Mouse (Mus musculus) T-cell, adult 66 days (primary cell): ENCODE measurements around the gene Otop2. TPM values are rescaled to one million over a fixed set of nuclear protein-coding genes. Genes with fewer than 3 reads are reported as not detected.

ENCODE experiments used
- total RNA-seq, 2 experiments: library from RNA; stranded (reverse); gene quantifications; 3 replicates in 1 of 2; 4 replicates in 1 of 2; pipeline ENCODE4 v1.2.4; 2023

Otop2 gene
- not detected for total RNA-seq

DNA sequence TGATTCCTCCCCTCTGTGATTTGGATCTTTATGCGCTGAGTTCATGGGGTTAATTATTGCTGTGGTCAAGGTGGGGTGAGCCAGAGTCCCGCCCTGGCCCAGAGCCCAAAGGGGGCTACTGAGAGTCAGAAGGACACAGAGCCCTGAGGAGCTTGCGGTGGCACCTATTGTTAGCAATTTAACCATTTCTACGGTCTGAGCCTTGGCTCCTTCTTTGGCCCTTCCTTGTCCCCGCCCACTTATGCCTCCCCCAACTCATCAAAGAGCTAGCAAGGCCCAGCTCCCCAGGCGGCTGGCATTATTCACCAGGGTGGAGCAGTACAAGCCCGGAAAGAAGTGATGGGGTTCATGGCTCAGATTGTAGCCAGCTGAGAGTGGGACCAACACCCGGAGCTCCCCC, at the start of gene Otop2:
Gene Otop2, plus strand, starts transcription at position 301 of the 400 bp plus-strand sequence.

DNA sequence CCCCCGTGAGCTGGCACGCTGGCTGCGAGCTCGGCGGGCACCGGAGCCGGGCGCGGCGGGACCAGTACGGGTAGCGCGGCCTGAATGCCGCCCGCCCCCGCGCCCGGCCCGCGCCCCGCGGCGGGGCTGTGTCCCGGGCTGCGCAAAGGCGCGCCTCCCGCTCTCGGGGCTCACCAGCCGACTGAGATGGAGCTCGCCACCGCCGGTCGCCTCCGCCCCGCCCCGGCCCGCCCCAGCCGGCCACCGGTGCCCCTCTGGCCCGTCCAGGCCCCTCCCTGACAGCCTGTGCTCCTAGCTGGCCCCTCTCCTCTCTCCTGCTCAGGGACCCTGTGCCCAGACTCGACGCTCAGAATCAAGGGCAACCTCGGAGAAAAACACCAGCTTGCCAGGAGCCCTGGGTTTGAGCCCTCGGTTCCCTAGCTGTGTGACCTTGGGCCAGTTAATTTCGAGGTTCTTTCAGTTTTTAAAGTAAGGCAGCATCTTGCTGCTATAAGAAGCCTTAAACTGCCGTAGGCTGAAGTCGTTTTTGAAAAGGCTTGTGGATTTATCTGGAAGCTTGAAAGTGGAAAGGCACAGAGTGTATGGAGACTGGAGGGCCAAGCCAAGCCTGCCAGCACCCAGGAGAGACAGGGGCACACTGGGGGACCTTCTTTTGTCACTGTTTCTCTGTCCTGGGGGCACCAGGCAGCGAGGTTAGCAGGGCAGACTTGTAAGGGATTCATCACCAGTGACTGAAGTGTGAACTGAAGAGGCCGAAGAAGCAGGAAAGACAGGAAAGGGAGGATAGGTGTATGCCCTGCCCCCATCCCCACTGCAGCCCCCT, 39.7 kb upstream of the Otop2 start, which contains the start of gene Grin2c:
Gene Grin2c, minus strand, starts transcription at position 183 of the 823 bp plus-strand sequence.

DNA sequence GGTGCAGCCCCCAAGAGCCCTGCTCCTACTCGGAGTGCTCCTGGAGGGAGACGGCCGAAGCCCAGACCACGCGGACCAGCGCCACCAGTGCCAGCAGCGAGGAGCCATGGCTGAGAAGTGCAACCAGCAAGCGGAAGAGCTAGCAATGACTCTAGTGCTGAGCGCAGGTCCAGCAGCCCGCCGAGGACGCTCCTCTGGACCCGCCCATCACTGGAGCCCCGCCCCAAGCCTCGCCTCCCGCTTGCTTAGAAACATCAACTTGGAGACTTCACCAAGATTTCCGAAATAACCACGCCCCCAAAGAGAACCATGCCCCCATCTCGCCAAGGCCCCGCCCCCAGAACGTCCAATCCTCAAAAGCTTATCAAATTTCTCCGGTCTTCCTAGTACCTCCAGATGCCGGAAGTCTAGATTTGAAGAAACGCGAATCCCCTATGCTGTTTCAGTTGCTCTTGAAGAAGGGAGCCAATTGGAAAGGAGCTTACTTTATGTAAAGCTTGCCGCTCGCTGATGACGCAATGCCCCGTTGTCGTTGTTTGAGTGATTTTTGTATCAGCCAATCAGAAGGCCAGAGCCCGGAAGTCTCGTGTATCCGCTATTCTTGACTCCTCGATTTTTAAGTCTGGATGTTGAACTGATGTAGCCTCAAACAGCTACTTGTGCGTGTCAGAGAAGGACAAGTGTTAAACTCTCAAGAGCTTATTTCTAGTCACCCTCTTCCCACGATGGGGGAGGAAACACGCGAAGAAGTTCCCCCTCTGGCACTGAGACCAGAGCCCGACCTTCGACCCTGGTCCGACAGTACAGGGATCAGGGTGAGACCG, 30.0 kb upstream of the Otop2 start, which contains the start of gene Fdxr:
Gene Fdxr, minus strand, starts transcription at position 271 of the 824 bp plus-strand sequence.

DNA sequence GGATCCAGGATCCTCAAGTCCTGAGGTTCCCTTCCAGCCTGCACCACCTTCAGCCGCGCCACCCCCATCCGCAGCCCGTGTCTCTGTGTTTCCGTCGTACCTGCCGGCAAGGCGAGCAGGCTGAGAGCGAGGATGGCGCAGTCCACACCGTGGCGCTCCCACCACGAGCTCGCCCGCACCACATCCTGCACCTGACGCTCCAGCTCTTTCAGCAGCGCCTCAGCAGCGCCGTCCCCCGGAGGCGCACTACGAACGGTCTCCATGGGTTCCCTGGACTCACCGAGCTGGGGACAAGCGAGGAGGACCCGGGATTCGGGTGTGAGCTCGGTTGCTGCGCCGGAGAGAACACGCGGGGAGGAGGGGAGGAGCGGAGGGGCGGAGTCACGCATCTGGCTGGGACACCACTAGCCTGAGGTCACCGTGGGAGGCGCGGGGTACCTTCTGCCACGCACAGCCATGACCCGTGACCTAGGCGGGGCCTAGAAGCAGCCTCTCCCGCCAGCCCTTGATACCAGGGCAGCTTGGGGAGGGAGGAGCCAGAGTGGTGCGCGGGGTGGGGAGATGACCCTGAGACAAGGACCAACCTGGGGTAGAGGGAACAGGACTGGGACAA, 9.6 kb upstream of the Otop2 start, which contains the start of gene Fads6:
Gene Fads6, minus strand, starts transcription at position 450 of the 613 bp plus-strand sequence.

DNA sequence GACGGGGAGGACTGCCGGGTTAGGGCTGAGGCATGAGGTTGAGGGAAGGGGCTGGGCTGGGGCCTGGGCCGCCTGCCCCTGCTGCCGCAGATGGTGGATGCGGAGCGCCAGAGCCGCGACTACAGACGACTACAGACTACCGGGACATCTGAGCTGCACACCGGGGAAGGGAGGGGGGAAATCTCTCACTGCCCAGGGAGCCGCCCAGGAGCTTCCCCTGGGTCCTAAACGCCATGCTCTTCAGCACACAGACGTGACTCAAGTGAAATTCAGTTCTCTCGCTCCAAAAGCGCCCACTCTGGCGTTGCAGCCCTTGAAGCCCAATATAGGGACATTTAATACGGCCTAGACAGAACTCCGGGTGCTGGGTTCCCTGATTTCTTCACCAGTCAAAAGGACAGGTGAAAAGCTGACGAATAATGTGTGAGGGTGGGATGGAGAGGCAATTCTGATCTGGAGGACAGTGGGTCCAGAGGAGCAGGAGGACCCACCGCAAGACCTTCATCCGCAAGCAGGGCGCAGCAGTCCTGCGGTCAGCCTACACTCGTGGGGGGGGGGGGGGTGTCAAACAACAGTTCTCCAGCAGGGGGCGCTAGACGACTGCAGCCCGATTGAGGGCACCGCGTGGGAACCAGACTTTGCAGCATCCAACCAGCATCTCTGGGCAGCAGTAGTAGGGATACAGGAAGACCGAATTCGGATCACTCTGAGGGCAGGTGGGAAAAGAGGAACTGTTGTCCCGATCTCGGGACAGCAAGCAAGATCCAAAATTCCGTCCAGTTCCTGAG, 15.1 kb downstream of the Otop2 start, which contains the start of gene Ush1g:
Gene Ush1g, minus strand, starts transcription at position 136 of the 788 bp plus-strand sequence.

DNA sequence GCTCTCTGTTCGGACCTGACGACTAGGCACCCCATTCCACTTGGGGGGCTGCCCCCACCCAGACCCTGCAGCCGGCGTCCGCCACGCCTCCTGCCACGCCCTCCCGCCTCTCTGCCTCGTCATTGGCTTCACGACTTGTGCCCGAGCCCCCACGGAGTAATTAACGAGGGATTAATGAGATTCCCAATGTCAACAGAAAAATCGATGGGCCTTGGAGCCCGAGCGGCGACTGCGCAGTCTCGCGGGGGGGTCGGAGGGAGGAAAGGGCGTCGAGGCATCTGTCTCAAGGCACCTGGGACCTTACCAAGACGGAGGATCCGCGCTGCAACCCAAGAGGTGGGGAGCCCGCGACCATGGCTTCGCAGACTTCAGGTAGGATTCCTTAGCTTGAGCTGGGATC, 27.6 kb downstream of the Otop2 start, which contains the start of gene Otop3:
Gene Otop3, plus strand, starts transcription at position 201 of the 400 bp plus-strand sequence.

DNA sequence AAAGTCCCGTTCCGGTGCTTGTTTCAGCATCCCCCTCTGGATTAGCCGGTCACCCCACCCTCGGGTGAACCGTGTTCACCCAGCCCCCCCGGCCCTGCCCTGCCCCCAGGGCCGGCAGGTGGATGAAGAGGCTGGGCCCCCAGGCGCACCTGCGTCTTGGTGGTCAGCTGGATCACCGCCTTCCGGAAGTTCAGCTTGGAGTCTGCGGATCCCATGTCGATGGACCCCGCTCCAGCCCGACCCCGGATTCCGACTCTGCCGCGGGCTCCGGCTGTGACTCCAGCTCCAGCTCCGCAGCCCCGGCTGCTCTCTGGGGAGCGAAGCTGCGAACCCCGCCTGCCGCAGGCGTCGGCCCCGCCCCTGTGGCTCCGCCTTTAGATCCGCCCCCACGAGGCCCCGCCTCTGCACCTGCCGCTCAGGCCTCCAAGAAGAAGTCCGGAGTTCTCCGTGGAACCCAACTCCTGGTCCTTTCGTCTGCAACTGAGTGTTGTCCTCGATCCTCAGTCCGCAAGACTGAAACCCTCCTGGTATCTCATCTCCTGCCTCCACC, 60.5 kb downstream of the Otop2 start, which contains the start of gene Hid1:
Gene Hid1, minus strand, starts transcription at position 362 of the 550 bp plus-strand sequence.

Other genes starting within 250 kb of the Otop2 start
- under 1 TPM in 1 of 2 experiments, not detected in 1; 0.93 TPM for gene Cd300e, start 245.0 kb upstream of the Otop2 start, total RNA-seq
- gene Rab37, start 215.7 kb upstream of the Otop2 start, total RNA-seq, result 10 to 100 TPM; 44.7 to 51.2 TPM
- gene Cd300lf, start 173.2 kb upstream of the Otop2 start, total RNA-seq, result 1 to 10 TPM in 1 of 2 experiments, under 1 TPM in 1; 0.68 to 1.0 TPM
- 100 to 1,000 TPM; 207 to 214 TPM for gene Slc9a3r1, start 143.8 kb upstream of the Otop2 start, total RNA-seq
- gene Tmem104, start 119.7 kb upstream of the Otop2 start, total RNA-seq, result 10 to 100 TPM; 15.5 to 25.2 TPM
- 1 to 10 TPM; 5.2 to 5.5 TPM for gene Nat9, start 119.3 kb upstream of the Otop2 start, total RNA-seq
- not detected for gene Grin2c, start 39.9 kb upstream of the Otop2 start, total RNA-seq
- 10 to 100 TPM; 22.5 to 25.4 TPM for gene Fdxr, start 30.1 kb upstream of the Otop2 start, total RNA-seq
- 1 to 10 TPM; 1.1 to 1.2 TPM for gene Fads6, start 9.5 kb upstream of the Otop2 start, total RNA-seq
- not detected for gene Ush1g, start 14.9 kb downstream of the Otop2 start, total RNA-seq
- gene Otop3, start 27.6 kb downstream of the Otop2 start, total RNA-seq, result not detected
- gene Hid1, start 60.6 kb downstream of the Otop2 start, total RNA-seq, result 10 to 100 TPM; 47.2 to 49.2 TPM
- 1 to 10 TPM; 2.1 to 3.1 TPM for gene Cdr2l, start 74.8 kb downstream of the Otop2 start, total RNA-seq
- gene Mrpl58, start 96.6 kb downstream of the Otop2 start, total RNA-seq, result 100 to 1,000 TPM; 120 to 151 TPM
- 100 to 1,000 TPM; 236 to 252 TPM for gene Atp5h, start 112.8 kb downstream of the Otop2 start, total RNA-seq
- gene Kctd2, start 113.0 kb downstream of the Otop2 start, total RNA-seq, result 10 to 100 TPM; 61.5 TPM
- gene Trim80, start 133.4 kb downstream of the Otop2 start, total RNA-seq, result not detected
- gene Slc16a5, start 155.3 kb downstream of the Otop2 start, total RNA-seq, result 10 to 100 TPM; 23.8 to 32.4 TPM
- gene Armc7, start 168.5 kb downstream of the Otop2 start, total RNA-seq, result 10 to 100 TPM; 37.1 to 43.6 TPM
- 100 to 1,000 TPM; 134 to 141 TPM for gene Nt5c, start 184.7 kb downstream of the Otop2 start, total RNA-seq
- gene Jpt1, start 207.2 kb downstream of the Otop2 start, total RNA-seq, result 100 to 1,000 TPM; 208 to 231 TPM
- gene Sumo2, start 229.1 kb downstream of the Otop2 start, total RNA-seq, result 100 to 1,000 TPM; 247 to 268 TPM